Mouse (Mus musculus): ENCODE measurements around the gene Fcgr1. TPM values are rescaled to one million over a fixed set of nuclear protein-coding genes. Genes with fewer than 3 reads are reported as not detected.
"Not testable (repeated sequence)": the region's sequence is repeated elsewhere in the genome, so short reads cannot be mapped to it uniquely, and the experiment has no call there.

Gene Fcgr1
- polyA plus RNA-seq (2015; fragmentation: Nextera tagmentation; extraction: Ambion mirVana), result 0.56 and 1.0 TPM in 2 replicates

- H3K9me3 ChIP-seq (replicated peaks), result 0 out of 2 replicates have a peak, but pooled peaks cover 3% of the 10 kb centered on the region
- no peaks in the 10 kb centered on the region for H3K36me3 ChIP-seq (ENCODE audit: poor library complexity, severe bottlenecking)
- H3K27ac ChIP-seq, result no peak within 1 kb of the TSS
- no peaks in the 10 kb centered on the region for H3K4me1 ChIP-seq
- H3K27me3 ChIP-seq, result peaks cover 6% of the 10 kb centered on the region; the same call in 1 of the 2 replicates
- no peak within 1 kb of the TSS for H3K4me2 ChIP-seq
- no peak within 1 kb of the TSS for H3K9ac ChIP-seq
- ATAC-seq, result no peak
- 77% methylated on average over 4 of the region's 4 CpGs for WGBS
- H3K4me3 ChIP-seq, result no peak within 1 kb of the TSS
These were observed at the start of gene Fcgr1 for GRCm38 (mm10) chr3:96293787-96294186. Gene Fcgr1, minus strand, starts transcription at chr3:96293969.

- H3K27ac ChIP-seq; H3K9me3 ChIP-seq (replicated peaks); H3K4me1 ChIP-seq; H3K4me3 ChIP-seq; ATAC-seq; H3K36me3 ChIP-seq (ENCODE audit: poor library complexity, severe bottlenecking); H3K4me2 ChIP-seq; H3K9ac ChIP-seq: not testable (repeated sequence)
- peaks cover 67% of the 10 kb centered on the region for H3K27me3 ChIP-seq
- WGBS, result 51% methylated on average over 13 of the region's 13 CpGs
These were observed 48.9 kb upstream of the Fcgr1 start for GRCm38 (mm10) chr3:96342652-96343051.

GRCm38 (mm10) chr3:96342100-96342499 lies 48.3 kb upstream of the Fcgr1 start:
- 47% methylated on average over 3 of the region's 3 CpGs for WGBS
- H3K27me3 ChIP-seq, result peaks cover 72% of the 10 kb centered on the region
- H3K4me1 ChIP-seq; H3K9me3 ChIP-seq (replicated peaks); H3K36me3 ChIP-seq (ENCODE audit: poor library complexity, severe bottlenecking); H3K27ac ChIP-seq; H3K4me3 ChIP-seq; H3K4me2 ChIP-seq; ATAC-seq; H3K9ac ChIP-seq: not testable (repeated sequence)

- peaks cover 86% of the 10 kb centered on the region for H3K27me3 ChIP-seq
- WGBS, result 3% methylated on average over 24 of the region's 24 CpGs
These were observed 47.0 kb upstream of the Fcgr1 start for GRCm38 (mm10) chr3:96340611-96341312.

GRCm38 (mm10) chr3:96338849-96339480 lies 45.2 kb upstream of the Fcgr1 start:
- no peak overlapping the region for H3K9ac ChIP-seq
- no peaks in the 10 kb centered on the region for H3K36me3 ChIP-seq (ENCODE audit: poor library complexity, severe bottlenecking)
- peaks cover 90% of the 10 kb centered on the region for H3K27me3 ChIP-seq
- no peak overlapping the region for H3K27ac ChIP-seq
- H3K4me1 ChIP-seq, result no peaks in the 10 kb centered on the region
- WGBS, result 32% methylated on average over 16 of the region's 16 CpGs
- H3K4me3 ChIP-seq, result no peak overlapping the region
- H3K9me3 ChIP-seq (replicated peaks), result no peaks in the 10 kb centered on the region
- no peak for ATAC-seq
- no peak overlapping the region for H3K4me2 ChIP-seq

More at GRCm38 (mm10) chr3:96340611-96341312, 47.0 kb upstream of the Fcgr1 start:
- no peak for ATAC-seq
- no peaks in the 10 kb centered on the region for H3K9me3 ChIP-seq (replicated peaks)
- no peaks in the 10 kb centered on the region for H3K36me3 ChIP-seq (ENCODE audit: poor library complexity, severe bottlenecking)
- no peak overlapping the region for H3K27ac ChIP-seq
- H3K4me2 ChIP-seq, result no peak overlapping the region
- H3K4me3 ChIP-seq, result no peak overlapping the region
- no peaks in the 10 kb centered on the region for H3K4me1 ChIP-seq
- H3K9ac ChIP-seq, result no peak overlapping the region

GRCm38 (mm10) chr3:96338043-96338442 lies 44.3 kb upstream of the Fcgr1 start:
- no peaks in the 10 kb centered on the region for H3K4me1 ChIP-seq
- H3K9ac ChIP-seq, result no peak overlapping the region
- H3K9me3 ChIP-seq (replicated peaks), result no peaks in the 10 kb centered on the region
- H3K27me3 ChIP-seq, result peaks cover 92% of the 10 kb centered on the region
- H3K4me2 ChIP-seq, result no peak overlapping the region
- no peak overlapping the region for H3K27ac ChIP-seq
- ATAC-seq, result no peak
- no peak overlapping the region for H3K4me3 ChIP-seq
- 92% methylated on average over 8 of the region's 8 CpGs for WGBS
- H3K36me3 ChIP-seq (ENCODE audit: poor library complexity, severe bottlenecking), result no peaks in the 10 kb centered on the region

- H3K27ac ChIP-seq, result no peak overlapping the region
- H3K36me3 ChIP-seq (ENCODE audit: poor library complexity, severe bottlenecking), result no peaks in the 10 kb centered on the region
- no peak overlapping the region for H3K4me3 ChIP-seq
- 87% methylated on average over 6 of the region's 6 CpGs for WGBS
- H3K27me3 ChIP-seq, result peaks cover 94% of the 10 kb centered on the region
- H3K4me1 ChIP-seq, result no peaks in the 10 kb centered on the region
- ATAC-seq, result no peak
- no peaks in the 10 kb centered on the region for H3K9me3 ChIP-seq (replicated peaks)
- H3K4me2 ChIP-seq, result no peak overlapping the region
- H3K9ac ChIP-seq, result no peak overlapping the region
These were observed 43.5 kb upstream of the Fcgr1 start for GRCm38 (mm10) chr3:96337269-96337668.

GRCm38 (mm10) chr3:96336636-96337035 lies 42.9 kb upstream of the Fcgr1 start:
- Histone ChIP-seq H3K9me3 (replicated peaks) (no peaks in the 10 kb centered on the region), H3K4me3 (no peak overlapping the region), H3K4me1 (no peaks in the 10 kb centered on the region), H3K4me2 (no peak overlapping the region), H3K27me3 (peaks cover 95% of the 10 kb centered on the region), H3K27ac (no peak overlapping the region), H3K9ac (no peak overlapping the region), H3K36me3 (ENCODE audit: poor library complexity, severe bottlenecking) (no peaks in the 10 kb centered on the region)
- 81% methylated on average over 1 of the region's 1 CpGs for WGBS
- no peak for ATAC-seq

GRCm38 (mm10) chr3:96335591-96335990 lies 41.8 kb upstream of the Fcgr1 start:
- Histone ChIP-seq H3K36me3 (ENCODE audit: poor library complexity, severe bottlenecking) (no peaks in the 10 kb centered on the region), H3K4me3 (no peak overlapping the region), H3K4me2 (no peak overlapping the region), H3K27ac (no peak overlapping the region), H3K9ac (no peak overlapping the region), H3K27me3 (peaks cover 94% of the 10 kb centered on the region), H3K4me1 (no peaks in the 10 kb centered on the region), H3K9me3 (replicated peaks) (no peaks in the 10 kb centered on the region)
- ATAC-seq, result no peak
- WGBS, result 24% methylated on average over 7 of the region's 7 CpGs

GRCm38 (mm10) chr3:96335163-96335550 lies 41.4 kb upstream of the Fcgr1 start:
- 47% methylated on average over 6 of the region's 6 CpGs for WGBS
- Histone ChIP-seq H3K27me3 (peaks cover 95% of the 10 kb centered on the region), H3K4me1 (no peaks in the 10 kb centered on the region), H3K4me3 (no peak overlapping the region), H3K36me3 (ENCODE audit: poor library complexity, severe bottlenecking) (no peaks in the 10 kb centered on the region), H3K9ac (no peak overlapping the region), H3K27ac (no peak overlapping the region), H3K4me2 (no peak overlapping the region), H3K9me3 (replicated peaks) (no peaks in the 10 kb centered on the region)
- no peak for ATAC-seq

GRCm38 (mm10) chr3:96334175-96335162 lies 40.7 kb upstream of the Fcgr1 start:
- Histone ChIP-seq H3K4me3 (peak overlapping the region; percentile 6; the same call in 1 of the 2 replicates), H3K4me1 (no peaks in the 10 kb centered on the region), H3K27ac (no peak overlapping the region), H3K36me3 (ENCODE audit: poor library complexity, severe bottlenecking) (no peaks in the 10 kb centered on the region), H3K4me2 (peak overlapping the region; percentile 32), H3K9ac (no peak overlapping the region), H3K9me3 (replicated peaks) (no peaks in the 10 kb centered on the region), H3K27me3 (peaks cover 98% of the 10 kb centered on the region)
- ATAC-seq, result no peak
- WGBS, result 2% methylated on average over 36 of the region's 36 CpGs

Data from forebrain, embryonic 13.5 days (tissue).